Mouse (Mus musculus) midbrain, embryonic 13.5 days (tissue): ENCODE measurements at regions not wholly inside any gene's neighbourhood (a gene's known extent, or its start where the extent isn't known, plus 50 kb on each side); places are given as distances from the start of the nearest gene placed in this dataset.

Source experiments
- ATAC-seq: fragments of 200-750 bp; cut with Nextera tagmentation; 2 replicates; pipeline ENCODE4 v1.8.0; 2017; ENCODE audit warnings: mild to moderate bottlenecking, moderate TSS enrichment, moderate library complexity
- H3K27ac ChIP-seq: fragments of 300-500 bp; sonication (generic); 2 replicates; pipeline ENCODE4 v1.5.1; 2015; ENCODE audit warnings: inconsistent platforms, mild to moderate bottlenecking, moderate library complexity
- H3K27me3 ChIP-seq: fragments of 300-500 bp; sonication (generic); 2 replicates; pipeline ENCODE4 v1.6.1; 2015; ENCODE audit warnings: mild to moderate bottlenecking, inconsistent platforms
- H3K36me3 ChIP-seq: fragments of 300-500 bp; sonication (generic); 2 replicates; pipeline ENCODE4 v1.6.1; 2015; ENCODE audit warnings: mild to moderate bottlenecking, inconsistent platforms
- H3K4me1 ChIP-seq: fragments of 300-500 bp; sonication (generic); replicated peaks from 2 replicates; pipeline ENCODE4 v1.6.1; 2015; ENCODE audit warnings: inconsistent platforms
- H3K4me2 ChIP-seq: fragments of 300-500 bp; sonication (generic); replicated peaks from 2 replicates; pipeline ENCODE4 v1.6.1; 2015; ENCODE audit warnings: moderate library complexity, mild to moderate bottlenecking, inconsistent platforms
- H3K4me3 ChIP-seq: fragments of 300-500 bp; sonication (generic); replicated peaks from 2 replicates; pipeline ENCODE4 v1.5.1; 2015; ENCODE audit warnings: mild to moderate bottlenecking, inconsistent platforms
- H3K9ac ChIP-seq: fragments of 300-500 bp; sonication (generic); replicated peaks from 2 replicates; pipeline ENCODE4 v1.6.1; 2015; ENCODE audit warnings: mild to moderate bottlenecking, inconsistent platforms
- H3K9me3 ChIP-seq: fragments of 300-500 bp; sonication (generic); 2 replicates; pipeline ENCODE4 v1.6.1; 2016; ENCODE audit warnings: mild to moderate bottlenecking, inconsistent platforms
- WGBS: fragments of 180-500 bp; shearing (Covaris S2); methylation state at CpG from one replicate; pipeline ENCODE4 v1.1.7; 2015; 5-methylcytosine and 5-hydroxymethylcytosine counted together

DNA sequence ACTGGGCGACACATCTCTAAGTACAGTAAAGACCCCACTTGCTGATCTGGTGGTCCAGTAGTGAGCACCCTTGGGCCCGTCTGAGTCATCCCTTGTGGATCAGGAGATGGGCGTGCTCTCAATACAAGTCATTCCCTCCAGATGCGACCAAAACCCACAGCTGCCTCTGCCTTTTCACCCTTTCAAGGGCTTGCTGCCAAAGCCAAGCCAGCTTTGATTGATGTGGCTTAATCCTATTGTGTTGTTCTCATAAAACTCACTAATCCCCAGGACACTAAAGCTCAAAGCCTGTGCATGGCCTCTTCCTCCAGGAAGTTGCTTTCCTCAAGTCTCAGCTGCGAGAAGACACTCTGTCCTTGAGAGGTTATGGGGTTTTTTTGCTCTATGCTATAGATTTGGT, 182.4 kb downstream of the Utp6 start:
- Histone ChIP-seq H3K9ac (no peak overlapping the region), H3K27me3 (peaks cover 10% of the 10 kb centered on the region; the same call in 1 of the 2 replicates), H3K4me3 (no peak overlapping the region), H3K27ac (no peak overlapping the region), H3K9me3 (no peaks in the 10 kb centered on the region), H3K4me2 (no peak overlapping the region), H3K36me3 (no peaks in the 10 kb centered on the region), H3K4me1 (peaks cover 32% of the 10 kb centered on the region)
- no peak for ATAC-seq
- WGBS: 12% methylated on average over 5 of the region's 5 CpGs

DNA sequence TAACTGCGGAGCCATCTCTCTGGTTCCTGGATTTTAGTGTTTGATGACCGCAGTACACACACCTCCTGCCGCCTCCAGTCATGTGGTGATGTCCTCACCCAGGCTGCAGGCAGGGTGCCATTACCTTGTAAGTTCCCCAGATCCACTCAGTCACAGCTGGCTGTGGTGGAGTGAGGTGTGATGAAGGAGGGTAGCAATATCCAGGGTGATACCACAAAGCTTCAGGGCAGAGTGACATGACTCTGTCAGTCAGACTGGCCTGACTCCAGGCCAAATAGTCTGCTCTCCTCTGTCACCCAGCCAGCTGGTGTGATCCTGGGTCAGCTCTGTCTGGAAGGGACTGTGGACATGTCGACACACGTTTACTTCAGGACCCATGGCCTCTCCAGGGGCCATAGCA, 183.7 kb downstream of the Utp6 start:
- no peak overlapping the region for H3K9ac ChIP-seq
- 82% methylated on average over 5 of the region's 5 CpGs for WGBS
- no peak overlapping the region for H3K27ac ChIP-seq
- no peak for ATAC-seq
- no peak overlapping the region for H3K4me2 ChIP-seq
- no peaks in the 10 kb centered on the region for H3K36me3 ChIP-seq
- H3K27me3 ChIP-seq: peaks cover 10% of the 10 kb centered on the region; the same call in 1 of the 2 replicates
- H3K9me3 ChIP-seq: no peaks in the 10 kb centered on the region
- no peak overlapping the region for H3K4me3 ChIP-seq
- peaks cover 23% of the 10 kb centered on the region for H3K4me1 ChIP-seq

DNA sequence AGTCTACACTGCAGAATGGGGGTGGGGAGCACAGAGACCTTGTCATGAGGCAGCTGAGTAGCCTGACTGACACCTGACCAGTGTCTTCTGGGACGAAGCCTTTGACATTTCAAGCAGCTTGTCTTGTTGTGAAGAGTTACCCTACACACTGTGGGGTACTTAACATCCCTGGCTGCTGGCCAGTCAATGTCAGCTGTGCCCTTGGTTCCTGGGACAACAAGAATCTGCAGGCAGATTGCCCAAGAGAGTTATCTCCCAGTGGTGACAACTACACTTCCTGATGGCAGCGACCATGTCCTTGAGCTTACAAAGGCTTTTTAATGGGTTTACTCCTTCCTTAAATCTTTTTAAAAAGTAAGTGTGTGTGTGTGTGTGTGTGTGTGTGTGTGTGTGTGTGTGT, 184.2 kb downstream of the Utp6 start:
- peaks cover 21% of the 10 kb centered on the region for H3K4me1 ChIP-seq
- H3K9ac ChIP-seq: no peak overlapping the region
- no peaks in the 10 kb centered on the region for H3K9me3 ChIP-seq
- WGBS: 51% methylated on average over 2 of the region's 2 CpGs
- peaks cover 10% of the 10 kb centered on the region; the same call in 1 of the 2 replicates for H3K27me3 ChIP-seq
- no peak for ATAC-seq
- no peak overlapping the region for H3K4me2 ChIP-seq
- no peak overlapping the region for H3K27ac ChIP-seq
- no peaks in the 10 kb centered on the region for H3K36me3 ChIP-seq
- H3K4me3 ChIP-seq: no peak overlapping the region

DNA sequence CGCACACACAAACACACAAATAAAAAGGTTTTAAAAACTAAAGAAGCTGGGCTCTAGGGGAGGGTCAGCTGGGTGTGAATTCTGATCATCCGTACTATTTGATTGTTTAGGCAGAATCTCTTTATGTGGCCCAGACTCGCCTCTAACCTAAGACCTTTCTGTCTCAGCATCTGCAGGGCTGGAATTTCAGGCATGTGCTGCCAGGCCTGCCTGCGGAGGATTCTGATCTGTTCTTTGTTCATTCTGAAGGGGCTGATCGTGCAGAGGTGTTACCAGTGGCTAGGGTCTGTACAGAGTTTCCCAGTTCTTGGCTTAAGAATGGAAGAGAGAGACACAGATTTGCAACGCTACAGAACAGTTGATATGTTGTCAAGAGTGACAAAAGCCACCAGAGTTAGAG, 185.6 kb downstream of the Rab11fip4 start:
- Histone ChIP-seq H3K9me3 (no peaks in the 10 kb centered on the region), H3K4me2 (no peak overlapping the region), H3K9ac (no peak overlapping the region), H3K27me3 (peaks cover 6% of the 10 kb centered on the region; the same call in 1 of the 2 replicates), H3K36me3 (no peaks in the 10 kb centered on the region), H3K4me1 (peaks cover 21% of the 10 kb centered on the region), H3K27ac (no peak overlapping the region), H3K4me3 (no peak overlapping the region)
- ATAC-seq: no peak
- WGBS: 17% methylated on average over 6 of the region's 6 CpGs

DNA sequence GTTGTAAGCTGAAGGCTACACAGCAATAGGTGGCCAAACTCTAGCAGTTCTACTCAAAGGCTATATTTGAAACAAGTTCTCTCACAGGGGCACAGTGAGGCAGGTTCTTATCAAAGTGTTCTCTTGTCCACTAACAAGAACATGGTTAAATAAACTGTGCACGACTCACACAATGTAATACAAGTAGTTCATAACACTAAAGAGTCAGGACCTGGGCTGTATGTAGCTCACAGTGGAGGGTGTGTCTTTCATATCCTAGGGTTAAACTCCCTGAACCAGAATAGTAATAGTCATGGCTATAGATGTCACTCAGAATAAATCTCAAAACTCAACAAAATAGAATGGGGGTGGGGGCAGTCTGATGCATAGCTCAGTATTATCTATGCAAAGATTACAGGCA, 182.7 kb downstream of the Rab11fip4 start:
- Histone ChIP-seq H3K4me3 (no peak overlapping the region), H3K27ac (no peak overlapping the region), H3K27me3 (peaks cover 6% of the 10 kb centered on the region; the same call in 1 of the 2 replicates), H3K4me1 (peaks cover 6% of the 10 kb centered on the region; the same call in 1 of the 2 replicates), H3K9me3 (no peaks in the 10 kb centered on the region; the same call in 1 of the 2 replicates), H3K9ac (no peak overlapping the region), H3K36me3 (no peaks in the 10 kb centered on the region), H3K4me2 (no peak overlapping the region)
- ATAC-seq: no peak
- 78% methylated on average over 1 of the region's 1 CpGs for WGBS

DNA sequence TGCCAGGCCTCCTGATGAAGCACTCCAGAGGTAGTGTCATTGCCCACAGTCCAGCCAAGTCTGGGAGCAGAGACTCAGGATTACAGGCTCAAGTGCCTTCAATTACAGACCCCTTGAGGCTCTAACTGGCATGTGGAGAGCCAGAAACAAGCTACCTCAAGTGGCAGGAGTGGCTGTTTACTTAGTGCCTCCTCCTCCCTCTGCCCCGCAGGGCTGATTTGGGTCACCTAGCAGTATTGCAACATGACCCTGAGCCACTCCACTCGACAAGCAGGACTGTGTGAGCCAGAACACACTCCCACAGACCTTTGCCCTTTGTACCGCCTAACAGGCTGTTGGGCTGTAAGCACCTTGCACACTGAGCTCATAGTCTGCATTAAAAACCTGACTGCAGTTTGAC, 180.4 kb downstream of the Rab11fip4 start:
- Histone ChIP-seq H3K4me2 (no peak overlapping the region), H3K36me3 (no peaks in the 10 kb centered on the region), H3K27me3 (no peaks in the 10 kb centered on the region), H3K4me1 (no peaks in the 10 kb centered on the region), H3K4me3 (no peak overlapping the region), H3K27ac (no peak overlapping the region), H3K9ac (no peak overlapping the region), H3K9me3 (no peaks in the 10 kb centered on the region; the same call in 1 of the 2 replicates)
- ATAC-seq: no peak
- 47% methylated on average over 3 of the region's 3 CpGs for WGBS

DNA sequence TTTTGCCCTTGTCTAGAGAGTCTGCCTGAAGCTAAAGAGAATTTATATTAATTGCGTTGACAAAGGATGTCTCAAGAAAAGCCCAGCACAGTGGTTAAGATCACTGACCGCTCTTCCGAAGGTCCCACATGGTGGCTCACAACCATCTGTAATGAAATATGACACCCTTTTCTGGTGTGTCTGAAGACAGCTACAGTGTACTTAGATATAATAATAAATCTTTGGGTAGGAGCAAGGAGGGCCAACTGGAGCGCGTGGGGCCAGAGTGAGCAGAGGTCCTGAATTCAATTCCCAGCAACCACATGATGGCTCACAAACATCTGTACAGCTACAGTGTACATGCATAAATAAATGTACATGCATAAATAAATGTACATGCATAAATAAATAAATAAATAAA, 176.1 kb downstream of the Rab11fip4 start:
- Histone ChIP-seq H3K9me3 (no peaks in the 10 kb centered on the region; the same call in 1 of the 2 replicates), H3K27me3 (no peaks in the 10 kb centered on the region), H3K4me2 (no peak overlapping the region), H3K4me1 (no peaks in the 10 kb centered on the region), H3K36me3 (no peaks in the 10 kb centered on the region), H3K9ac (no peak overlapping the region), H3K27ac (no peak overlapping the region), H3K4me3 (no peak overlapping the region)
- 95% methylated on average over 5 of the region's 5 CpGs for WGBS
- ATAC-seq: no peak

DNA sequence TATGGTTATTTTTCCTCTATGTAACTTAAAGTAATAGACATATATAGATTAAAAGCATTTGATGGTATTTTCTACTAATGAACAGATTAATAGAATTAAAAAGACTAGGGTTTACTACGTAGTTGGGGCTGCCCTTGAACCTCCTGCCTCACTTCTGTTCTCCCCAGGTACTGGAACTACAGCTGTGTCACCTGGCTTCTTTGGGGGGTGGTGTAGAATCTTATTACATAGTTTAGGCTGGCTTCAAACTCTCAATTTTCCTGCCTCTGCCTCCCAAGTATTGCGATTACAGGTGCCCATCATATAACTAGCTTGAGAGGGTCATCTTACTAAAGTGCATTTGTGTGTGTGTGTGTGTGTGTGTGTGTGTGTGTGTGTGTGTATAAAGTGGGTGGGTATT, 175.0 kb downstream of the Rab11fip4 start:
- H3K36me3 ChIP-seq: no peaks in the 10 kb centered on the region
- H3K4me2 ChIP-seq: no peak overlapping the region
- ATAC-seq: no peak
- no peak overlapping the region for H3K4me3 ChIP-seq
- H3K27ac ChIP-seq: no peak overlapping the region
- no peak overlapping the region for H3K9ac ChIP-seq
- no peaks in the 10 kb centered on the region; the same call in 1 of the 2 replicates for H3K9me3 ChIP-seq
- H3K27me3 ChIP-seq: no peaks in the 10 kb centered on the region
- WGBS: 93% methylated on average over 2 of the region's 2 CpGs
- no peaks in the 10 kb centered on the region for H3K4me1 ChIP-seq

DNA sequence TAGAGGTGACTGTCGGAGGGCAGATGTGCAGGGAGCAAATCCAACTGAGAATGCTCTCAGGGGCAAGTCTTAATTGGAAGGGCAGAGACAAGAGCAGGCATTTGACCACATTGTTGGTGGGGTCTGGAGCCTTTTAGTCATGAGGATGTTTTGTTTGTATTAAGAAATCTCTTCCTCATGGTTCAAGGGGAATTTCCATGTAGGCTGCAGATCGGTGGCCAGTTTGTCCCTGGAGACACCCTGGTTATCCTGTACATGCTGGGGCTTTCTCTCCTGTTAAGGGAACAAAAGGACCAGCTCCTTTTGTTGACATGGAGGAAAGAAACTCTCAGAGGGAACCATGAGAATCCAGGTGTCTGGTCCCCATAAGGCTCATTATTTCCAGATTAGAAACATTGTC, 174.4 kb downstream of the Rab11fip4 start:
- Histone ChIP-seq H3K4me2 (no peak overlapping the region), H3K9me3 (no peaks in the 10 kb centered on the region; the same call in 1 of the 2 replicates), H3K4me3 (no peak overlapping the region), H3K27me3 (no peaks in the 10 kb centered on the region), H3K9ac (no peak overlapping the region), H3K4me1 (no peaks in the 10 kb centered on the region), H3K27ac (no peak overlapping the region), H3K36me3 (no peaks in the 10 kb centered on the region)
- 43% methylated on average over 2 of the region's 2 CpGs for WGBS
- no peak for ATAC-seq

DNA sequence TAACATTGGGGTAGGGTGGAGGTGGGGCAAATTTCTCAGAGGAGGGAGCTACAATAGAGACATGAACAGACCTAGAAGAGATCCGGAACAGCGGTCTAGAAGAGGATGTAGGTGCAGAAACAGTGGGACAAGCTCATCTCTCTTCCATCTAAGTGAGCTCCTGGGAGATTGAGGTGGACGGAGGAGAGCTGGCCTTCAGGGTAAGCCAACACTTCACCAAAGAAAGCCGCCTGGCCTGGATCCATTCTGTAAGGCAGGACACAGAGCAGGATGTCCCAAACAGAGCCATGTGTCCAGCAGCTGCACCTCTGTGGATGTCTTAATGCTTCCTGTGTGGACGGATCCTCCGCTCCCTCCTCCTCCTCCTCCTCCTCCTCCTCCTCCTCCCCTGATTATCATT, 173.0 kb downstream of the Rab11fip4 start:
- no peak for ATAC-seq

DNA sequence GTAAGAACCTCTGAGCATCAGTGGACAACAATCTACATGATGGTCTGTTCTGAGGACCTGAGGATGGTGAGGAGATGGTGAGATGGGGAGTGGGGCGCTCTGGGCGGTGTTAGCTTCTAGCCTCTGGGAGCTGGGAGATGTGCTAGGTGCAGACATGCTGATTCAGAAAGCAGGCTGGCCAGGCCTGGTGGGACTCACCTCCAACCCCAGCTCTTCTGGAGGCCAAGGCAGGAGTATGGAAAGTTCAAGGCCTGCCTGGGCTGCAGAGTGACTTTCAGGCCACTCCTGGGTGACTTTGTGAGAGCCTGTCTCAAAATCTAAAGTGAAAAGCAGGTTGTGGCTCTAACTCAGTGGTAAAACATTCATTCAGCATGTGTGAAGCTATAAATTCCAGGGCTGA, 171.6 kb downstream of the Rab11fip4 start:
- WGBS: 94% methylated on average over 2 of the region's 2 CpGs
- no peak overlapping the region for H3K4me3 ChIP-seq
- no peak for ATAC-seq
- H3K9ac ChIP-seq: no peak overlapping the region
- no peaks in the 10 kb centered on the region for H3K4me1 ChIP-seq
- H3K27ac ChIP-seq: no peak overlapping the region
- no peaks in the 10 kb centered on the region for H3K27me3 ChIP-seq
- no peak overlapping the region for H3K4me2 ChIP-seq
- H3K9me3 ChIP-seq: no peaks in the 10 kb centered on the region
- H3K36me3 ChIP-seq: no peaks in the 10 kb centered on the region

More for the DNA sequence above, 173.0 kb downstream of the Rab11fip4 start:
- Histone ChIP-seq H3K9ac (no peak overlapping the region), H3K27ac (no peak overlapping the region), H3K9me3 (no peaks in the 10 kb centered on the region), H3K4me2 (no peak overlapping the region), H3K36me3 (no peaks in the 10 kb centered on the region), H3K27me3 (no peaks in the 10 kb centered on the region), H3K4me3 (no peak overlapping the region), H3K4me1 (no peaks in the 10 kb centered on the region)
- WGBS: 89% methylated on average over 6 of the region's 6 CpGs

DNA sequence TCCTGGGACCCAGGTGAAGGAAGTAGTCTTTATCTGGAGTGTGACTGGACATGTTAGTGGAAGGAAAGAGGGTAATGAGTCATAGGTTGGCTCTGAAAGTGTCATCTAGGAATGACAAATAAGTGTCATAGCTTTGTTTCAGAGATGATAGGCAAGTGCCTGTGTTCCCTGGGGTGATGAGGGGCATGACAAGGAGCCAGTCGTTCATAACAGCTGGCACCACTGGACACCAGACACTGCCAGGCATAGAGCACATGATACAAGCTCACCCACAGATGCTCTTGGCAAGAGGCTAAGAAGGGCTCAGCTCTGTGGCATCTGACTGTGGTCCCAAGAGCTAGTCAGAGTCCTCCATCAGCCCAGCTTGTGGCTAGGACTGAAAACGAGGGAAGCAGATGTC, 171.0 kb downstream of the Rab11fip4 start:
- no peak overlapping the region for H3K9ac ChIP-seq
- no peak overlapping the region for H3K4me2 ChIP-seq
- H3K36me3 ChIP-seq: no peaks in the 10 kb centered on the region
- H3K9me3 ChIP-seq: no peaks in the 10 kb centered on the region
- H3K27ac ChIP-seq: no peak overlapping the region
- no peak for ATAC-seq
- no peaks in the 10 kb centered on the region for H3K27me3 ChIP-seq
- 66% methylated on average over 2 of the region's 2 CpGs for WGBS
- no peak overlapping the region for H3K4me3 ChIP-seq
- no peaks in the 10 kb centered on the region for H3K4me1 ChIP-seq

DNA sequence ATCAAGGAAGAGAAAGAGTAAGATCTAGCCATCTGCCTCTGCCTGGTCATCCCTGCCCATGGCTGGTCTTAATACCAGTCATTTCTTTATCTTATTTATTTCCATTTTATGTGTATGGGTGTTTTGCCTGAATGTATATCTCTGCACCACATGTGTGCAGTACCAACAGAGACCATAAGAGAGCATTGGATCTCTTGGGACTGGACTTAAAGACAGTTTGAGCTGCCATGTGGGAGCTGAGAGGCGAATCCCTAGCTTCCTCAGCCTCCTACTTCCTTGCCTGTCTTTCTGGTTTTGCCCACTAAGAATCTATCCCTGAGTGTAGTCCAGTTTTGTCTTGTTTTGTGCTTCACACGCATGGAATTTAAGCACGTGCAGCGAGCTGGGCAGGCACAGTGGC, 169.5 kb downstream of the Rab11fip4 start:
- 85% methylated on average over 4 of the region's 4 CpGs for WGBS
- no peak overlapping the region for H3K27ac ChIP-seq

More for the DNA sequence above, 169.5 kb downstream of the Rab11fip4 start:
- H3K27me3 ChIP-seq: no peaks in the 10 kb centered on the region
- no peaks in the 10 kb centered on the region for H3K9me3 ChIP-seq
- H3K4me3 ChIP-seq: no peak overlapping the region
- H3K4me1 ChIP-seq: no peaks in the 10 kb centered on the region
- no peak overlapping the region for H3K9ac ChIP-seq
- no peak for ATAC-seq
- H3K4me2 ChIP-seq: no peak overlapping the region
- no peaks in the 10 kb centered on the region for H3K36me3 ChIP-seq
